Mouse (Mus musculus) bone marrow, adult 2 months (tissue): ENCODE results near the gene Erg. TPM values are rescaled to one million over a fixed set of nuclear protein-coding genes. Genes with fewer than 3 reads are reported as not detected.

Source experiments
- H3K27ac ChIP-seq: fragments of 200-500 bp; 2 replicates; pipeline ENCODE4 v1.5.1; 2012; ENCODE audit warnings: low read depth, mild to moderate bottlenecking, control low read depth, inconsistent platforms, low read length; ENCODE audit not compliant: control insufficient read depth, poor library complexity, insufficient read depth
- H3K4me1 ChIP-seq: fragments of 200-500 bp; 2 replicates; pipeline ENCODE4 v1.6.1; 2011; ENCODE audit warnings: low read length; ENCODE audit not compliant: control insufficient read depth, insufficient read depth
- H3K4me3 ChIP-seq: fragments of 200-500 bp; replicated peaks from 2 replicates; pipeline ENCODE3; 2011; ENCODE audit warnings: mild to moderate bottlenecking, low read depth, low read length, control low read depth; ENCODE audit not compliant: control insufficient read depth
- CTCF ChIP-seq: fragments of 200-500 bp; IDR thresholded peaks from 2 replicates; pipeline ENCODE4 v1.5.1; 2011; ENCODE audit warnings: low read length, control low read depth; ENCODE audit not compliant: control insufficient read depth, insufficient read depth
- POLR2A ChIP-seq: fragments of 200-500 bp; IDR thresholded peaks from 2 replicates; pipeline ENCODE4 v1.6.1; 2011; ENCODE audit warnings: low read depth, mild to moderate bottlenecking, control low read depth, low read length, borderline replicate concordance; ENCODE audit not compliant: control insufficient read depth
- WGBS: fragments of 180-500 bp; shearing (Covaris S2); methylation state at CpG from one replicate; pipeline ENCODE4 v1.1.7; 2018; 5-methylcytosine and 5-hydroxymethylcytosine counted together
- polyA plus RNA-seq: library from polyadenylated mRNA; stranded (reverse); fragments of >200 nt; gene quantifications from 2 replicates; pipeline ENCODE4 v1.2.4, GENCODE M21; 2011; ENCODE audit warnings: low replicate concordance; ENCODE audit not compliant: missing spikeins, insufficient read depth, insufficient read length

Gene Erg
- polyA plus RNA-seq, 1 experiment = 12.3 TPM

- peaks cover 24% of the 10 kb centered on the region for H3K4me1 ChIP-seq
- 5% methylated on average over 8 of the region's 8 CpGs for WGBS
- TF ChIP-seq POLR2A (no peak), CTCF (no peak)
- no peak overlapping the region for H3K27ac ChIP-seq
- no peak overlapping the region for H3K4me3 ChIP-seq
These were observed 149.8 kb downstream of the Erg start for GRCm38 (mm10) chr16:95436611-95437010.

GRCm38 (mm10) chr16:95436051-95436450, 150.3 kb downstream of the Erg start:
- no peak for TF ChIP-seq CTCF
- TF ChIP-seq POLR2A = no peak
- H3K4me3 ChIP-seq = no peak overlapping the region
- WGBS = 24% methylated on average over 4 of the region's 4 CpGs
- no peak overlapping the region for H3K27ac ChIP-seq
- peaks cover 24% of the 10 kb centered on the region for H3K4me1 ChIP-seq

GRCm38 (mm10) chr16:95434434-95434833, 152.0 kb downstream of the Erg start:
- Histone ChIP-seq H3K4me1 (peaks cover 21% of the 10 kb centered on the region), H3K27ac (peak overlapping the region; percentile 47; the same call in 1 of the 2 replicates), H3K4me3 (no peak overlapping the region)
- TF ChIP-seq CTCF = no peak
- TF ChIP-seq POLR2A = no peak
- WGBS = 3% methylated on average over 8 of the region's 8 CpGs

- Histone ChIP-seq H3K27ac (peak overlapping the region; percentile 40; the same call in 1 of the 2 replicates), H3K4me3 (no peak overlapping the region), H3K4me1 (peaks cover 14% of the 10 kb centered on the region)
- WGBS = 31% methylated on average over 2 of the region's 2 CpGs
- no peak for TF ChIP-seq POLR2A
- no peak; the same call in 1 of the 2 replicates for TF ChIP-seq CTCF
These were observed 153.8 kb downstream of the Erg start for GRCm38 (mm10) chr16:95432540-95432971.

GRCm38 (mm10) chr16:95429851-95430250, 156.5 kb downstream of the Erg start:
- Histone ChIP-seq H3K4me3 (no peak overlapping the region), H3K27ac (no peak overlapping the region), H3K4me1 (peaks cover 14% of the 10 kb centered on the region)
- WGBS = 69% methylated on average over 3 of the region's 3 CpGs
- TF ChIP-seq POLR2A = no peak

GRCm38 (mm10) chr16:95428239-95428638, 158.2 kb downstream of the Erg start:
- 53% methylated on average over 5 of the region's 5 CpGs for WGBS
- no peak overlapping the region for H3K4me3 ChIP-seq
- TF ChIP-seq CTCF (no peak), POLR2A (no peak)
- H3K4me1 ChIP-seq = peaks cover 14% of the 10 kb centered on the region
- peak overlapping the region; percentile 62; the same call in 1 of the 2 replicates for H3K27ac ChIP-seq

GRCm38 (mm10) chr16:95427512-95427911, 158.9 kb downstream of the Erg start:
- 51% methylated on average over 10 of the region's 10 CpGs for WGBS
- Histone ChIP-seq H3K27ac (peak overlapping the region; percentile 62), H3K4me1 (peaks cover 11% of the 10 kb centered on the region), H3K4me3 (no peak overlapping the region)
- TF ChIP-seq CTCF (no peak), POLR2A (no peak)

GRCm38 (mm10) chr16:95422658-95423073, 163.7 kb downstream of the Erg start:
- no peak for TF ChIP-seq POLR2A
- TF ChIP-seq CTCF = no peak
- Histone ChIP-seq H3K4me3 (no peak overlapping the region), H3K4me1 (peaks cover 14% of the 10 kb centered on the region), H3K27ac (no peak overlapping the region)
- 55% methylated on average over 5 of the region's 5 CpGs for WGBS
